14 mouse cellular contexts compared by ENCODE assay signal in the genomic region with DNA sequence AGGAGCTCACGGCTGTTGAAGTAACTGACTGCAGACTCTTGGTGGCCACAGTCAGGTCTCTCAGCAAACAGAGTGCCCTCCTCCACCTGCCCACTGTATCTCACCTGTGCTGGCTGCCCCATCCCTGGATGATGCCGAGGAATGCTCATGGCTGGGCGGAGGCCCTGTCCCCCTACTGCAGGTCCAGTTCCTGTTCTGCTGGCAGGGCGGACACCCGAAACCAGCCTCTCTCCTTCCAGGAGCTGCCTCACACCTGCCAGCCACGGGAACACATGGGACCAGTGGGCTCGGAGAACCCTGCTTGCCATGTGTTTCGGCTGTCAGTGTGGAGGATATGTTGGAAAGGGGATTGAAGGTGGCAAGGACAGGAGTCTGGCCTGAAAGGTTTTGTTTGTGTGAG. TPM values are rescaled to one million over a fixed set of nuclear protein-coding genes. Genes with fewer than 3 reads are reported as not detected.
DNase-seq lines count a peak whose midpoint lies in the region; ATAC-seq and TF ChIP-seq lines count a peak whose summit lies in the region.
"Had no signal": no experiment of that assay in that cellular context is flagged by ENCODE, and none has a peak within 500 bp of the region (broad histone marks: within the 10 kb centered on the region; RNA-seq: fewer than 3 reads in every experiment).

No protein-coding gene starts in this region.

- no peak for TF ChIP-seq EP300 in heart, postnatal 0 days (IDR thresholded peaks at IDR 0.05; ENCODE audit: low read depth)
- no peak for TF ChIP-seq EP300 in liver, postnatal 0 days (IDR thresholded peaks at IDR 0.05; ENCODE audit: low read depth)

- H3K36me3 ChIP-seq in heart, postnatal 0 days (replicated peaks; ENCODE audit: control insufficient read depth, insufficient read depth, low read length): no peaks in the 10 kb centered on the region
- peaks cover 95% of the 10 kb centered on the region for H3K36me3 ChIP-seq in megakaryocyte, embryonic 14.5 days (replicated peaks; ENCODE audit: low read length)
- peaks cover 5% of the 10 kb centered on the region; the same call in 1 of the 2 replicates for H3K36me3 ChIP-seq in liver, postnatal 0 days (replicated peaks; ENCODE audit: insufficient read depth, low read length)

- WGBS in heart, postnatal 0 days: 91% methylated on average over 8 of the region's 8 CpGs
- WGBS in liver, postnatal 0 days (ENCODE audit: insufficient replicate concordance): 75% methylated on average over 8 of the region's 8 CpGs

- ATAC-seq in heart, postnatal 0 days (ENCODE audit: insufficient read depth, low read depth): no peak
- no peak for ATAC-seq in megakaryocyte, adult 5-6 weeks (ENCODE audit: poor library complexity, severe bottlenecking)
- ATAC-seq in liver, postnatal 0 days: no peak
- ATAC-seq: Patski had no signal

- no peak overlapping the region for H3K9ac ChIP-seq in heart, postnatal 0 days (replicated peaks; ENCODE audit: low read depth, low read length)
- H3K9ac ChIP-seq in liver, postnatal 0 days (replicated peaks): no peak overlapping the region

- H3K4me3 ChIP-seq in heart, postnatal 0 days (ENCODE audit: low read depth, low read length): no peak overlapping the region
- H3K4me3 ChIP-seq in megakaryocyte, embryonic 14.5 days (replicated peaks): peak overlapping the region; percentile 78
- no peak overlapping the region for H3K4me3 ChIP-seq in liver, postnatal 0 days (ENCODE audit: low read depth, low read length)
- H3K4me3 ChIP-seq: forebrain, embryonic 10.5 days had no signal

- H3K27me3 ChIP-seq in heart, postnatal 0 days (ENCODE audit: control insufficient read depth, insufficient read depth, low read length): no peaks in the 10 kb centered on the region
- no peaks in the 10 kb centered on the region for H3K27me3 ChIP-seq in megakaryocyte, embryonic 14.5 days (replicated peaks)
- no peaks in the 10 kb centered on the region for H3K27me3 ChIP-seq in liver, postnatal 0 days (ENCODE audit: insufficient read depth, low read length)
- H3K27me3 ChIP-seq: Patski had no signal

- peak overlapping the region; percentile 59; the same call in 1 of the 2 replicates for H3K27ac ChIP-seq in heart, postnatal 0 days (ENCODE audit: low read depth)
- 0 out of 2 replicates have a peak overlapping the region, but pooled peaks have one; percentile 11 for H3K27ac ChIP-seq in liver, postnatal 0 days (ENCODE audit: low read depth)

- TF ChIP-seq CTCF in heart, postnatal 0 days (IDR thresholded peaks at IDR 0.05; ENCODE audit: low read depth): no peak
- TF ChIP-seq CTCF in liver, postnatal 0 days (IDR thresholded peaks at IDR 0.05; ENCODE audit: low read depth): no peak

- peak; percentile 55 for DNase-seq in cerebellum, adult 9-10 months
- no peak for DNase-seq in cerebellum, postnatal 4 days (ENCODE audit: low spot score in 2 of 2)
- DNase-seq in heart, postnatal 0 days (ENCODE audit: low spot score): no peak
- DNase-seq in heart, postnatal 4 days: no peak
- no peak for DNase-seq in liver, postnatal 0 days
- DNase-seq in spleen, adult 12 weeks (ENCODE audit: low spot score): no peak
- DNase-seq: lung, adult 2 months; right cerebral cortex, adult 18-20 months had no signal

- peaks cover 19% of the 10 kb centered on the region for H3K4me1 ChIP-seq in heart, postnatal 0 days (ENCODE audit: control insufficient read depth, insufficient read depth)
- H3K4me1 ChIP-seq in megakaryocyte, embryonic 14.5 days: peaks cover 91% of the 10 kb centered on the region
- H3K4me1 ChIP-seq in liver, postnatal 0 days (ENCODE audit: insufficient read depth): peaks cover 17% of the 10 kb centered on the region

- no peak overlapping the region for H3K4me2 ChIP-seq in heart, postnatal 0 days (ENCODE audit: low read depth, low read length)
- no peak overlapping the region for H3K4me2 ChIP-seq in liver, postnatal 0 days (ENCODE audit: low read depth, low read length)
- H3K4me2 ChIP-seq: heart, embryonic 11.5 days had no signal

- no peaks in the 10 kb centered on the region for H3K9me3 ChIP-seq in heart, postnatal 0 days (replicated peaks; ENCODE audit: control insufficient read depth, low read length)
- H3K9me3 ChIP-seq in megakaryocyte, embryonic 14.5 days: no peaks in the 10 kb centered on the region
- H3K9me3 ChIP-seq in liver, postnatal 0 days (ENCODE audit: low read length): no peaks in the 10 kb centered on the region
- H3K9me3 ChIP-seq: forebrain, embryonic 10.5 days had no signal

RNA-seq across cellular contexts. Expression of a gene that starts 8.7 kb away (rescaled TPM):
- total RNA-seq in heart, postnatal 0 days (2014; rRNA removed; ENCODE audit: low replicate concordance): 3.6 and 6.0 TPM in 2 replicates
- 4.5 and 4.8 TPM in 2 replicates for polyA plus RNA-seq in heart, postnatal 0 days (2015; fragmentation: Nextera tagmentation; extraction: Ambion mirVana)
- 10 to 100 TPM in 1 of 2 experiments, 1 to 10 TPM in 1; 8.9 to 10.5 TPM for total RNA-seq in heart, postnatal 4 days (2021)
- polyA plus RNA-seq in megakaryocyte, embryonic 14.5 days (2012; ENCODE audit: insufficient read depth, low replicate concordance): 18.9 and 35.4 TPM in 2 replicates
- 30.6 and 32.3 TPM in 2 replicates for total RNA-seq in megakaryocyte, adult 5-6 weeks (2015)
- 32.2 and 33.5 TPM in 2 replicates for total RNA-seq in megakaryocyte, adult 5-6 weeks (2017)
- polyA plus RNA-seq in liver, postnatal 0 days (2015; fragmentation: Nextera tagmentation; extraction: Ambion mirVana): 5.9 and 7.2 TPM in 2 replicates

RNA-seq across cellular contexts. Expression of a gene that starts 26.9 kb away (rescaled TPM):
- 20.2 and 21.6 TPM in 2 replicates for total RNA-seq in heart, postnatal 0 days (2014; rRNA removed; ENCODE audit: low replicate concordance)
- polyA plus RNA-seq in heart, postnatal 0 days (2015; fragmentation: Nextera tagmentation; extraction: Ambion mirVana): 9.6 and 10.0 TPM in 2 replicates
- total RNA-seq in heart, postnatal 4 days (2021): 10 to 100 TPM; 14.5 to 15.0 TPM
- polyA plus RNA-seq in megakaryocyte, embryonic 14.5 days (2012; ENCODE audit: insufficient read depth, low replicate concordance): 27.4 and 42.5 TPM in 2 replicates
- total RNA-seq in megakaryocyte, adult 5-6 weeks (2015): 0.41 and 1.1 TPM in 2 replicates
- 0.66 and 0.85 TPM in 2 replicates for total RNA-seq in megakaryocyte, adult 5-6 weeks (2017)
- polyA plus RNA-seq in liver, postnatal 0 days (2015; fragmentation: Nextera tagmentation; extraction: Ambion mirVana): 3.1 TPM in 2 replicates
- total RNA-seq: monocyte, adult 5-6 weeks had no signal

RNA-seq across cellular contexts. Expression of a gene that starts 30.3 kb away (rescaled TPM):
- 41.5 and 50.8 TPM in 2 replicates for total RNA-seq in heart, postnatal 0 days (2014; rRNA removed; ENCODE audit: low replicate concordance)
- polyA plus RNA-seq in heart, postnatal 0 days (2015; fragmentation: Nextera tagmentation; extraction: Ambion mirVana): 27.1 and 30.2 TPM in 2 replicates
- 10 to 100 TPM; 24.5 to 24.7 TPM for total RNA-seq in heart, postnatal 4 days (2021)
- polyA plus RNA-seq in megakaryocyte, embryonic 14.5 days (2012; ENCODE audit: insufficient read depth, low replicate concordance): 4.2 and 9.5 TPM in 2 replicates
- total RNA-seq in megakaryocyte, adult 5-6 weeks (2015): 0.98 and 1.2 TPM in 2 replicates
- total RNA-seq in megakaryocyte, adult 5-6 weeks (2017): 0.55 and 1.8 TPM in 2 replicates
- polyA plus RNA-seq in liver, postnatal 0 days (2015; fragmentation: Nextera tagmentation; extraction: Ambion mirVana): 13.2 and 13.4 TPM in 2 replicates

RNA-seq across cellular contexts. Expression of a gene that starts 47.7 kb away (rescaled TPM):
- 58.4 and 59.6 TPM in 2 replicates for total RNA-seq in heart, postnatal 0 days (2014; rRNA removed; ENCODE audit: low replicate concordance)
- 74.0 and 76.8 TPM in 2 replicates for polyA plus RNA-seq in heart, postnatal 0 days (2015; fragmentation: Nextera tagmentation; extraction: Ambion mirVana)
- 100 to 1,000 TPM; 150 to 155 TPM for total RNA-seq in heart, postnatal 4 days (2021)
- polyA plus RNA-seq in megakaryocyte, embryonic 14.5 days (2012; ENCODE audit: insufficient read depth, low replicate concordance): 28.3 and 62.8 TPM in 2 replicates
- total RNA-seq in megakaryocyte, adult 5-6 weeks (2015): 387 and 430 TPM in 2 replicates
- 178 and 226 TPM in 2 replicates for total RNA-seq in megakaryocyte, adult 5-6 weeks (2017)
- polyA plus RNA-seq in liver, postnatal 0 days (2015; fragmentation: Nextera tagmentation; extraction: Ambion mirVana): 30.1 and 36.7 TPM in 2 replicates

RNA-seq across cellular contexts. Expression of a gene that starts 53.6 kb away (rescaled TPM):
- total RNA-seq in heart, postnatal 0 days (2014; rRNA removed; ENCODE audit: low replicate concordance): 73.8 and 79.8 TPM in 2 replicates
- 15.2 and 17.0 TPM in 2 replicates for polyA plus RNA-seq in heart, postnatal 0 days (2015; fragmentation: Nextera tagmentation; extraction: Ambion mirVana)
- 100 to 1,000 TPM; 113 to 115 TPM for total RNA-seq in heart, postnatal 4 days (2021)
- polyA plus RNA-seq in megakaryocyte, embryonic 14.5 days (2012; ENCODE audit: insufficient read depth, low replicate concordance): 18.1 and 35.1 TPM in 2 replicates
- 91.3 and 102 TPM in 2 replicates for total RNA-seq in megakaryocyte, adult 5-6 weeks (2015)
- 69.3 and 90.7 TPM in 2 replicates for total RNA-seq in megakaryocyte, adult 5-6 weeks (2017)
- 12.1 and 13.9 TPM in 2 replicates for polyA plus RNA-seq in liver, postnatal 0 days (2015; fragmentation: Nextera tagmentation; extraction: Ambion mirVana)

Comparison
In these comparisons a context has a peak if more than half of its experiments do, and no peak if none do; other contexts are left out.
1. RNA of a gene that starts 26.9 kb away (total RNA-seq): 20.2 to 21.6 TPM in heart, postnatal 0 days and 14.5 to 15.0 TPM in heart, postnatal 4 days; 0.41 to 1.1 TPM in megakaryocyte, adult 5-6 weeks; every median in the first group is over 4 times any median in the second.
2. RNA of a gene that starts 30.3 kb away (total RNA-seq): 41.5 to 50.8 TPM in heart, postnatal 0 days and 24.5 to 24.7 TPM in heart, postnatal 4 days; 0.55 to 1.8 TPM in megakaryocyte, adult 5-6 weeks; every median in the first group is over 4 times any median in the second.